Mouse (Mus musculus) heart, embryonic 14.5 days (tissue): Measurements from ENCODE around the gene Rhbdd3. TPM values are rescaled to one million over a fixed set of nuclear protein-coding genes. Genes with fewer than 3 reads are reported as not detected.

Experiments
- ATAC-seq: fragments of 200-750 bp; cut with Nextera tagmentation; 2 replicates; pipeline ENCODE4 v1.8.0; 2017; ENCODE audit warnings: low read depth, moderate TSS enrichment; ENCODE audit not compliant: insufficient number of reproducible peaks, insufficient read depth, low FRiP score
- H3K27ac ChIP-seq, 2 experiments: fragments of 200-500 bp in 1 of 2; fragments of 300-500 bp in 1 of 2; sonication (generic) in 1 of 2; replicated peaks in 1 of 2; 2 replicates each; pipeline ENCODE4 v1.5.1; 2012 to 2014; ENCODE audit warnings: low read depth in 2 of 2, low read length in 2 of 2, control low read depth in 1 of 2, mild to moderate bottlenecking in 1 of 2, mixed read lengths in 1 of 2; ENCODE audit not compliant: control insufficient read depth in 1 of 2, insufficient read depth in 1 of 2
- H3K27me3 ChIP-seq: fragments of 300-500 bp; sonication (generic); 2 replicates; pipeline ENCODE4 v1.6.1; 2014; ENCODE audit warnings: mild to moderate bottlenecking, low read length, control low read depth; ENCODE audit not compliant: control insufficient read depth, insufficient read depth
- H3K36me3 ChIP-seq: fragments of 300-500 bp; sonication (generic); 2 replicates; pipeline ENCODE4 v1.6.1; 2014; ENCODE audit warnings: mild to moderate bottlenecking, control low read depth, low read length, mixed read lengths; ENCODE audit not compliant: control insufficient read depth, insufficient read depth
- H3K4me1 ChIP-seq, 2 experiments: fragments of 200-500 bp in 1 of 2; fragments of 300-500 bp in 1 of 2; sonication (generic) in 1 of 2; 2 replicates each; pipeline ENCODE4 v1.6.1; 2012 to 2014; ENCODE audit warnings: low read length in 2 of 2, control low read depth in 1 of 2, mixed read lengths in 1 of 2; ENCODE audit not compliant: control insufficient read depth in 2 of 2, insufficient read depth in 2 of 2
- H3K4me2 ChIP-seq: fragments of 300-500 bp; sonication (generic); 2 replicates; pipeline ENCODE4 v1.6.1; 2014; ENCODE audit warnings: mild to moderate bottlenecking, low read length
- H3K4me3 ChIP-seq, 2 experiments: fragments of 200-500 bp in 1 of 2; fragments of 300-500 bp in 1 of 2; sonication (generic) in 1 of 2; 2 replicates each; pipeline ENCODE4 v1.5.1; 2012 to 2014; ENCODE audit warnings: low read length in 2 of 2, mild to moderate bottlenecking in 2 of 2, control low read depth in 1 of 2, low read depth in 1 of 2, moderate library complexity in 1 of 2; ENCODE audit not compliant: control insufficient read depth in 1 of 2, insufficient read depth in 1 of 2
- H3K9ac ChIP-seq: fragments of 300-500 bp; sonication (generic); 2 replicates; pipeline ENCODE4 v1.6.1; 2014; ENCODE audit warnings: mild to moderate bottlenecking, low read length
- H3K9me3 ChIP-seq: fragments of 300-500 bp; sonication (generic); 2 replicates; pipeline ENCODE4 v1.6.1; 2016; ENCODE audit warnings: low read length, control low read depth; ENCODE audit not compliant: control insufficient read depth
- whole genome bisulfite sequencing: fragments of 180-500 bp; shearing (Covaris S2); extraction: QIAGEN DNeasy Blood & Tissue Kit; methylation state at CpG from one replicate; pipeline ENCODE4 v1.1.7; 2014; 5-methylcytosine and 5-hydroxymethylcytosine counted together
- polyA plus RNA-seq: library from polyadenylated mRNA; unstranded; fragments of >200 nt; fragmentation: Nextera tagmentation; extraction: Ambion mirVana; gene quantifications from 2 replicates; pipeline ENCODE4 v1.2.1, GENCODE M21; 2014

The Rhbdd3 gene
- 33.5 TPM in 2 replicates for polyA plus RNA-seq

GRCm38 (mm10) chr11:5098736-5099542 is at the start of gene Rhbdd3, which contains the start of gene Ewsr1:
Rhbdd3 (plus strand) TSS chr11:5098926.
Ewsr1 (minus strand) TSS chr11:5099266.
- Histone ChIP-seq H3K27ac (peak within 1 kb of the TSS; percentile 95 to 98), H3K9me3 (no peaks in the 10 kb centered on the region), H3K4me2 (peak within 1 kb of the TSS; percentile 94), H3K9ac (peak within 1 kb of the TSS; percentile 100), H3K4me1 (peaks cover 11 to 28% of the 10 kb centered on the region in 2 experiments), H3K27me3 (no peaks in the 10 kb centered on the region), H3K4me3 (peak within 1 kb of the TSS; percentile 67 to 98), H3K36me3 (peaks cover 18% of the 10 kb centered on the region)
- peak; percentile 88 for ATAC-seq
- under 1% methylated on average over 84 of the region's 92 CpGs for WGBS

DNA sequence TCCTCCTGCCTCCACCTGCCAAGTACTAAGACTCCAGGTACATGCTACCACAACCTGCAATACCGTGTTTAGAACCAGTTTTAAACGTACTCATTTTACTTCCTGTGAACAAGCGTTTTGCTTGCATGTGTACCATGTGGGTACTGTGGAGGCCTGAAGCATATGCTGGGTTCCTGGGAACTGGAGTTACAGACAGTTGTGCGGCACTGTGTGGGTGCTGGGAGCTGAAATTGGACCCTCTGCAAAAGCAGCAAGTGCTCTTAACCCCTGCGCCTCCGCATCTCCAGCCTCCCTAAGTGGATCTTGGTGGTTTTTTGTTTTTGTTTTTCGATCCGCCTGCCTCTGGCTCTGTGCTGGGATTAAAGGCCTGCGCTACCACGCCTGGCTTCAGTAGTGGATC is 47.1 kb upstream of the Rhbdd3 start:
- Histone ChIP-seq H3K27ac (no peak overlapping the region), H3K36me3 (no peaks in the 10 kb centered on the region), H3K4me2 (no peak overlapping the region), H3K9me3 (no peaks in the 10 kb centered on the region), H3K27me3 (peaks cover 7% of the 10 kb centered on the region), H3K4me3 (no peak overlapping the region), H3K4me1 (no peaks in the 10 kb centered on the region; a peak in 1 of 4 replicates), H3K9ac (no peak overlapping the region)
- no peak for ATAC-seq
- 84% methylated on average over 10 of the region's 10 CpGs for WGBS

GRCm38 (mm10) chr11:5052200-5052854 is 46.4 kb upstream of the Rhbdd3 start:
- H3K9ac ChIP-seq, result no peak overlapping the region
- no peaks in the 10 kb centered on the region; a peak in 1 of 4 replicates for H3K4me1 ChIP-seq
- no peak overlapping the region for H3K4me2 ChIP-seq
- H3K27me3 ChIP-seq, result peaks cover 14% of the 10 kb centered on the region
- no peak overlapping the region for H3K27ac ChIP-seq
- no peaks in the 10 kb centered on the region for H3K36me3 ChIP-seq
- no peak overlapping the region for H3K4me3 ChIP-seq
- no peak for ATAC-seq
- 67% methylated on average over 10 of the region's 10 CpGs for WGBS
- H3K9me3 ChIP-seq, result no peaks in the 10 kb centered on the region

- WGBS, result 81% methylated on average over 14 of the region's 14 CpGs
- Histone ChIP-seq H3K9me3 (no peaks in the 10 kb centered on the region), H3K4me1 (peaks cover 7 to 10% of the 10 kb centered on the region in 2 experiments; a peak in 3 of 4 replicates), H3K4me2 (no peak overlapping the region), H3K27ac (no peak overlapping the region), H3K36me3 (no peaks in the 10 kb centered on the region), H3K4me3 (no peak overlapping the region), H3K9ac (no peak overlapping the region), H3K27me3 (peaks cover 28% of the 10 kb centered on the region)
- ATAC-seq, result no peak
Observed at GRCm38 (mm10) chr11:5054151-5054550, 44.6 kb upstream of the Rhbdd3 start.

GRCm38 (mm10) chr11:5054874-5055273 is 43.9 kb upstream of the Rhbdd3 start:
- Histone ChIP-seq H3K27me3 (peaks cover 35% of the 10 kb centered on the region), H3K9ac (no peak overlapping the region), H3K9me3 (no peaks in the 10 kb centered on the region), H3K27ac (no peak overlapping the region), H3K36me3 (no peaks in the 10 kb centered on the region), H3K4me2 (no peak overlapping the region), H3K4me3 (no peak overlapping the region), H3K4me1 (peaks cover 10 to 11% of the 10 kb centered on the region in 2 experiments; a peak in 3 of 4 replicates)
- ATAC-seq, result no peak
- 59% methylated on average over 6 of the region's 6 CpGs for WGBS

DNA sequence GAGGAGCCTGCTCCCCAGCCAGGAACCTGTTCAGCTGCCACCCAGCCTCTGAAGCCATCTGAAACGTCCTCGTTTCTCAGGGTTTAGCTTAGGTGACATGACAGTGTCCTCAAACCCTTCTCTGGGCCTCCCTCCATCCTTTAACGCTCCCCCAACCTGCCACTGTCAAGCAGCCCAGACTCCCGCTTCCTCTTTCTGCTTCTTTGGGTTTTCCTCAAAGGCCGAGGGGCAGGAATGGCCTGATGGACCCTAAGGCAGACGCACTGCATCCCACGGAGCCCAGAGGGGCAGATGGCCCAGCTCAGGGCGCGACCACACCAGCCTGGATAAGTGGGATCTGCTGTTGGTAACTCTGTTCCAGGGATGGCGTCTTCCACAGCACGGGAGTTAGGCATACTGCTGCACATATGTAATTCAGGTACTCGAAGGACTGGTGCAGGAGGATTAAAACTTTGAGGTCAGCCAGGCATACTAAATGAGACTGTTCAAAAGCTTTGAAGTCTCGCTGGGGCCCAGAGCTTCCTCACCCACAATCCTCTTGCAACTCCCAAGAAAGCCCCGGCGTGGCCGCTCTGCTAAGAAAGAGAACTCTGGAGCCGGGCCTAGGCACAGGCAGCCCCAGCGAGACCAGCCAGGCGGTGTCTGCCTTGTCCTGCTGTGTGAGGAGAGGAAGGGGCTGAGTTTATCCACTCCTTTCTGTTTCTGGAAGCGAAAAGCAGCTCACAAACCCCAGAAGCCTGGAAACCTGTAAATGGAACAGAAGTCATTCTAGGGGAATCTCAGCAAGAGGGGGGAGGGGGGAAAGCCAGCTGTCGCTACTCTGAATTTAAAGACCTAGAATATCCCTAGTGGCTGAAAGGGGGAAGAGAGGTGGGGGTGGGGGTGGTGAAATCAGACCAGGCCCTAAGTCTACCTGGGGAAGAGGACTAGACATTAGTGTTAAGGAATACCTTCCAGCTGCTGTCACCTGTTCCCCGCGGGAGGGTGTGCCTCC is 42.5 kb upstream of the Rhbdd3 start:
- Histone ChIP-seq H3K9me3 (no peaks in the 10 kb centered on the region), H3K27ac (no peak overlapping the region), H3K9ac (no peak overlapping the region), H3K4me2 (no peak overlapping the region), H3K36me3 (peaks cover 9% of the 10 kb centered on the region), H3K4me3 (no peak overlapping the region), H3K4me1 (peaks cover 11 to 14% of the 10 kb centered on the region in 2 experiments), H3K27me3 (peaks cover 49% of the 10 kb centered on the region)
- ATAC-seq, result no peak
- WGBS, result 59% methylated on average over 23 of the region's 23 CpGs

DNA sequence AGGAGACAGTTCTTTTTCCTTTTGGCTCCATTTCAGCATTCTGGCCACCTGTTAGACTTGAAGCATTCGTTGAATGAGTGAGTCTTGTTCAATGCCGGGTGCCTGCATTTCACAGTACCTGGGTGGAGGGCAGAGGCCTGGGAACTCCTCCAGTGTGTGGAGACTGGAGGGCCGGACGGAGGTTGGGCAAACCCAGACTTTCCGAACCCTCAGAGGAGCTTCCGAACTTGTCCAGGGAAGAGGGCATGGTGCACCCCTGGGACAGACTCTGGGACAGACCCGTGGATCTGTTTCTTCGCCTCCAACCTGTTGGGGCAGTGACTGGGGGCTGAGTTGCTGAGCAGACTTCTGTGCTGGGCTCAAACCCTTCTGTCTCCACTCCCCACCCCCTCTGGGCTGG is 41.7 kb upstream of the Rhbdd3 start:
- Histone ChIP-seq H3K9ac (no peak overlapping the region), H3K4me3 (no peak overlapping the region; a peak in 1 of 4 replicates), H3K4me2 (peak overlapping the region; percentile 99; the same call in 1 of the 2 replicates), H3K27ac (no peak overlapping the region), H3K9me3 (no peaks in the 10 kb centered on the region), H3K4me1 (peaks cover 13 to 22% of the 10 kb centered on the region in 2 experiments), H3K36me3 (peaks cover 9% of the 10 kb centered on the region), H3K27me3 (peaks cover 51% of the 10 kb centered on the region)
- ATAC-seq, result no peak
- WGBS, result 73% methylated on average over 8 of the region's 8 CpGs
